Mouse (Mus musculus): ENCODE data around the gene Gm49387.

Gene Gm49387

DNA sequence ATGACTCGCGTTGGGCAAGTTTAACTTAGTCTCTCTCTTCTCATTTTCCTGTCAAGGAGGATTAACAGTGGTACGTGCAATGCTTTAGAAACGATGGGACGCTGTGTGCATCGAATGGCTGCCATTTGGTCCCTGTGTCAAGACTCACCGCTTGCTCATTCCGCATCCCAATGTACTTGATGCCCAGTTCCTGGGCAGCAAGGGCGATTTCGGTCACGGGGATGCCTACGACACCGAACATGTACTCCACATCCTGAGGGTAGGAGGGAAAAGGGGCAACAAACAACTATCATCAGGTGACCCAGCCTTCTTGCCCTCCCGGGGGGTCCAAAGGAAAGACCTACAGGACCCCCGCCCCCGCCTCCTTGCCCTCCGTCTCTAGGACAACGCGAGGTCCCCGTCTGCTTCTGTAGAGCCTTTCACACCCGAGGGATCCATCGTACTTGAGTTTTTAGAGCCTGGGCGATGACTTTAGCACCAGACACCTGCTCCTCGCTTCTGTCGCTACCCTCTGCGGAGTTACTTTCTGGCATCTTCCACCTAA, at the start of gene Gm49387:
Gene Gm49387 (minus strand): TSS at position 533 of the 544 bp plus-strand sequence.
- DNase-seq, result peak in 1 of 2 experiments; percentile 24

- DNase-seq, result no peak
Observed at GRCm38 (mm10) chr14:31686231-31686630, 45.6 kb upstream of the Gm49387 start.

GRCm38 (mm10) chr14:31685680-31686079, 45.0 kb upstream of the Gm49387 start:
- DNase-seq, result no peak

- DNase-seq, result no peak
Observed at GRCm38 (mm10) chr14:31684343-31685040, 43.8 kb upstream of the Gm49387 start.

- DNase-seq, result no peak
Observed at GRCm38 (mm10) chr14:31683610-31684009, 42.9 kb upstream of the Gm49387 start.

DNA sequence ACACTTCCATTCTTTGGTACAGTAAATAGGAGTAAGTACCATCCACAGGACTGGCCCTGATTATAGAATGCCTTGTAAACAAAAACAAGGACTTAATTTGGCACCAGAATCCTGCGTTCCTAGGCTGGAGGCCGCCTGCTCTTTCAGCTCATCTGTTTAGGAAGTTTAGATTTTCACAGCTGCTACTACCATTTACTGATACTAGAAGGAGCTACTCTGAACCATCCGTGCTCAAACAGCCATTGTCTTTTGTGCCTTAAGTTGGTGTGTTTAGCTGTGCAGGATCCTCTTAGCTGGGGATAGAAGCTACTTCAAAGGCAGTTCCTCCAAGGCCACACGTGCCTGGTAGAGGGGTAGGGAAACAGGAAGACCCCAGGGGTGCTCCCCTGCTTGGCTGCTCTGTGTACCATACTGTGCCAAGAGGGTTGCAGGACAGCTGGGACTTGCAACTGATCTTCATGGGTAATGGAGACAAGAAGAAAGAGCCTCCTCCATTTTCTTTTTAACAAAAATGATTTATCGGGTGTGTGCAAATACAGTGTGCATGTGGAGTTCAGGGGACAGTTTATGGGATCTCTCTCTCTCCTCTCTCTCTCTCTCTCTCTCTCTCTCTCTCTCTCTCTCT, 41.4 kb upstream of the Gm49387 start:
- DNase-seq, result no peak

- no peak for DNase-seq
Observed at GRCm38 (mm10) chr14:31681291-31681690, 40.6 kb upstream of the Gm49387 start.

- no peak for DNase-seq
Observed at GRCm38 (mm10) chr14:31680656-31681055, 40.0 kb upstream of the Gm49387 start.

DNA sequence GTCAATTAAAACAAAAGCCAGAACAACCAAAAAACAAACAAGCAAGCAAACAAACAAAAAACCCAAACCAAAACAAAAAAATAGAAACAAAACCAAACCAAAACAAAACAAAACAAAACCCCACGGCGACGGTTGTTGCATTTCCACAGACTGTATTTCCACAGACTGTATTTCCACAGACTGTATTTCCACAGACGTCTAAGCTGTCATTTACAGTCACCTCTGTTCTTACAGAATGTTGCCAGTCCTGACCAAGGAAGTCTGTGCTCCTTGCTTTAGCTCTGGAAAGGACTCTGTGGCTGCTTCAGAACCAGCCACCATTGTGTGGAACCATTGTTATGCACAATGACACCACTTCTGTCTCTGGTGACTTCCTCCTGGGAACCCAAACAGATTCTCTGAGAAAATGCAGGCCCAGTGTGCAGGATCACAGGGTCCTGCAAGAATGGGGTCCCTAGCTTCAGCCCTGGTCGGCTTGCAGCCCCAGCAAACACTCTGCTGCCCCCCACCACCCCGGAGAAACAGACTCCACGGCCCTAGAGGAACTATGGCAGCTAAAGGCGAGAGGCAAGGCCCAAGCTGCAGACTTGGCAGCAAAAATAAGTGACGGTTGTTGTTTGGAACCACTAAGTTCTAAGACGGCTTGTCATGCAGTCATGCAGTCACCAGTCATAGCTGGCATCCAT, 31.1 kb upstream of the Gm49387 start:
- no peak for DNase-seq

DNA sequence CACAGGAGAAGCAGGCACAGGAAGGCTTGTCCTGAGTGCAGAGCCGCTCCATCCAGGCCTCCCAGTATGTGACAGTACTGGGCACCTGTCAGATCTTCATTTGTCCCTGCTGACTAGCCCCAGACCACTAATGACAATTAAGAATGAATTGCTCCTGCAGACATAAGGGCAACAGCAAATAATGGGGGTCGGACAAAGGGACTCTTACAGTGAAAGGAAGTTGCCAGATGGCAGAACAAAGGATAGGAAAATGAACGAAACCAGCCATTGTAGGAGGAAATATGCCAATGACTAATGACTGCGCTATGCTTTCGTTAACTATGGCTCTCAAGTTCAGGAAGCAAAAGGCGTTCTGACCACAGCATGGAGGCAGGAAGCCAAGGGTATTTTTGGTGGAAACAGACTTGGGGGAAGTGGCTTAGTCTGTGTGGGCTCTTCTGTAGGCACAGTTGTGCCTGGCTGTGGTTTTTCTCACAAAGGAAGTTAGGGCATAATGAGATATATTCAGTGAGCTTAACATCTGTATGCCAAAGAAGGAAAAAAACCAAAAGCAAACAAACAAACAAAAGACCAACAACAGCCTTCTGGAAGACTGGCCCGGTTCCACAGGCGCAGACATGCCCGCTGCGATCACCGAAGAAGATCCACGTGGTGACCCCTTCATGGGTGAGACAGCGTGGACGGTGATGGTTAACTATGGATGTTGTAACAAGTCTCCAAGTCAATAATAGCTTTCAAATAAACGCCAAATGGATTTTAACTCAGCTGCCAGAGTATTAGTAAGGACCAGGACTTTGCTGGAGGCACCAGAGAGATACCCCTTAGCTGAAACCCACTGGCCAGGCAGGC, 29.2 kb upstream of the Gm49387 start:
- DNase-seq, result no peak

- DNase-seq, result peak; percentile 42 to 59
Observed at GRCm38 (mm10) chr14:31669161-31669611, 28.5 kb upstream of the Gm49387 start.

DNA sequence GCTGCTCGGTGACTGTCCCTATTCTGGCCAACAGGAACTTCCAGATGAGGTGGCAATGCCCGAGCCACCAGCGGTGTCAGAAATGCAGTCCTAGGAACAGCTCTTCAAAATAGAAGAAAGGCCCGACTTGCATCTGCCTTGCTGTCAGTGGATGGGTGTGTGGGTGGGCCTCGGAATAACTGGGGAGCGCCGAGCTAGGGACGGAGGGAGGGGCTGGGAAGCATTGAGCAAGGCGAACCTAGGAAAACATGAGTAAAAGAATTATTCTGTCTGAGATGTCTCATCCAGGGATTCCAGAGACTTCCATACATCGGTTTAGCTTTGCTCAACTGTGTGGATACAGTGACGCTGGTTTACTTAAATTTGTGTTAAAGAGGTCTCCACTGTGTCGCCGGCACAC, 27.6 kb upstream of the Gm49387 start:
- no peak for DNase-seq

- DNase-seq, result no peak
Observed at GRCm38 (mm10) chr14:31667741-31668140, 27.1 kb upstream of the Gm49387 start.

- DNase-seq, result no peak
Observed at GRCm38 (mm10) chr14:31666931-31667705, 26.4 kb upstream of the Gm49387 start.

- no peak for DNase-seq
Observed at GRCm38 (mm10) chr14:31665566-31665940, 24.9 kb upstream of the Gm49387 start.

GRCm38 (mm10) chr14:31664903-31665565, 24.4 kb upstream of the Gm49387 start:
- DNase-seq, result no peak

GRCm38 (mm10) chr14:31664100-31664902, 23.6 kb upstream of the Gm49387 start:
- no peak for DNase-seq

DNA sequence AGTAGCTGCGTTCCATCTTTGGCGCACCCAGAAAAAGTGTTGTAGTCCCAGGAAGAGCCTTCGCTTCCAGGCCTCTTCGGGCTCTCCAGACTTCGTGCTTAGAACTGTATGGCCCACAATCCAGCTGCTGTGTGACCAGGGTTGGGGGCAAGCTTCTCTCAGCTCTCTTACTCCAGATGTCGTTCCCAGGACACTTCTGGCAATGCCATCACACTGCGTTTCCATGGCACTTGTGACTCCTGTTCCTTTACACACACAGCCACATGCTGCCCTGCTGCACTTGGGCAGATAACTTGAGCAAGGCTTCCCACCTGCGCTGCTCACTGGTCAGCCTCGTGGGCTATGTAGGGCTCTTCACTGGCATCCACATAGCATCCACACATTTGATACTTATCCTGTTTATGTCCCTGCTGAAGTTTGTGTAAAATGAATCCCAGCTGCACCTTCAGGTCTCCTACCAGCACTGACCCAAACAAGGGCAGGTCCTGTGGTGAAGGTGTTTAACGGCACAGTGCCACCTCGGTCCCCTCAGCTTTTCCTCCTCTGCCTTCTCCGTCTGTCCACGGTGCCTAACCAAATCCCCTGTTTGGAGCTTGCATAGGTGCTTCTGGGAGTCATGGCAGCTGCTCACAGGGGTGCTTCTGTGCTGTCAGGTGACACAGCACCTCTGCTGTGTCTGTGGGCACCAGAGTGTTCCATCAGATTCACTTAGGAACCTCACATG, 22.9 kb upstream of the Gm49387 start:
- no peak for DNase-seq

DNA sequence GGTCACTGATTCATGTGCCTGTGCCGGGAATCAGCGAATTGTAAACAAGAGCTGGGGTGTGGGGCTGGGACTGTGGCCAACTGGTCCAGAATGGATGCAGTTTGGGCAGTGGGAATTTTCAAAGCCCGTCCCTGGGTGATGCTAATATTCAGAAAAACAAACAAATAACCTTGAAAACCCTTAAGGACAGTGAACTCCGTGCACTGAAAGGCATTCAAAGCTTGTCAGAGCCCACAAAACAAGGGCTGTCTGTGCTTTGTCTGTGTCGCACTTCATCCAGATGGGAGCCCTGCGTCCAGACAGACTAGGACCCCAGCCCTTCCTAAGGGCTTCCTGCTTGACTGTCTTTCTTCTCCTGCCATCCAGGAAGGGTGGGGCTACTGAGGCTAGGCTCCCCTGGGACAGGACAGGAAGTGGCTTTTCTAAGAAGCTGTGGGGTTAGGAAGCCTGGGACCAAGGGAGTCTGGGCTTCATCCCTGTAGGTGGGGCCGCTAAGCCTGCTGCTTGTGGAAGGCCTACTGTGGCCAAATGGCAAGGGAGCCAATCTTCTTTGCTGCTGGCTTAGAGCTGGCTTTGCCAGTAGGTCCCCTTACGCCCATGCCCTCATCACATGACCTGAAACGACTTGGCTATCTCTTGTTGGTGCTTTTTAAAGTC, 22.0 kb upstream of the Gm49387 start:
- no peak for DNase-seq
